Mouse (Mus musculus) left cerebral cortex, postnatal 4 days (tissue): Measurements from ENCODE around the gene Cpne9. TPM values are rescaled to one million over a fixed set of nuclear protein-coding genes. Genes with fewer than 3 reads are reported as not detected.
"Not testable (repeated sequence)": the region's sequence is repeated elsewhere in the genome, so short reads cannot be mapped to it uniquely, and the experiment has no call there.

Experiments
- DNase-seq: peaks from one replicate; pipeline ENCODE4 v3.0.0-alpha.2; 2022
- intact Hi-C: fragments of 180-260 bp; cut with DNase I; formaldehyde crosslinking; loops from one replicate; pipeline ENCODE4 v1.15.1; 2025
- total RNA-seq, 2 experiments: library from RNA; stranded (reverse); gene quantifications; 2 replicates each; pipeline ENCODE4 v1.2.3; 2021

The Cpne9 gene
- total RNA-seq, 2 experiments from 2014 or later: 7.3 to 8.3 TPM

- DNase-seq: no peak
Observed at GRCm38 (mm10) chr6:113287236-113287635, 5.1 kb downstream of the Cpne9 start.

GRCm38 (mm10) chr6:113289346-113289745, 7.2 kb downstream of the Cpne9 start:
- DNase-seq: no peak
- intact Hi-C loops: no loop called here

More at GRCm38 (mm10) chr6:113287236-113287635, 5.1 kb downstream of the Cpne9 start:
- intact Hi-C loops: no loop called here

GRCm38 (mm10) chr6:113290346-113290745, 8.2 kb downstream of the Cpne9 start:
- intact Hi-C loops: no loop called here
- no peak for DNase-seq

- no peak for DNase-seq
- intact Hi-C loops: no loop called here
Observed at GRCm38 (mm10) chr6:113292938-113293337, 10.8 kb downstream of the Cpne9 start.

GRCm38 (mm10) chr6:113296046-113296445, 13.9 kb downstream of the Cpne9 start:
- DNase-seq: no peak
- intact Hi-C loops: no loop called here

GRCm38 (mm10) chr6:113296639-113297038, 14.5 kb downstream of the Cpne9 start:
- intact Hi-C loops: no loop called here

GRCm38 (mm10) chr6:113301350-113301749, 19.2 kb downstream of the Cpne9 start:
- intact Hi-C loops: no loop called here
- DNase-seq: no peak

More at GRCm38 (mm10) chr6:113296639-113297038, 14.5 kb downstream of the Cpne9 start:
- no peak for DNase-seq

- no peak for DNase-seq
- intact Hi-C loops: no loop called here
Observed at GRCm38 (mm10) chr6:113302258-113302657, 20.2 kb downstream of the Cpne9 start.

GRCm38 (mm10) chr6:113306322-113306985, 24.3 kb downstream of the Cpne9 start:
- intact Hi-C loops: no loop called here
- peak; percentile 99 for DNase-seq

- intact Hi-C loops: no loop called here
- DNase-seq: no peak
Observed at GRCm38 (mm10) chr6:113306986-113307349, 24.9 kb downstream of the Cpne9 start, which contains the start of gene Brpf1. TSS of gene Brpf1 (plus strand) at chr6:113307137.

- intact Hi-C loops: no loop called here
- peak; percentile 50 for DNase-seq
Observed at GRCm38 (mm10) chr6:113307481-113308121, 25.5 kb downstream of the Cpne9 start.

GRCm38 (mm10) chr6:113308141-113308540, 26.0 kb downstream of the Cpne9 start:
- DNase-seq: peak; percentile 91

GRCm38 (mm10) chr6:113315972-113316371, 33.9 kb downstream of the Cpne9 start:
- DNase-seq: no peak
- intact Hi-C loops: loop anchor here (10.0 kb wide), 1 partner anchor 201 kb away; no protein-coding TSS in a partner anchor

More at GRCm38 (mm10) chr6:113308141-113308540, 26.0 kb downstream of the Cpne9 start:
- intact Hi-C loops: no loop called here

- peak; percentile 98 for DNase-seq
- intact Hi-C loops: no loop called here
Observed at GRCm38 (mm10) chr6:113326533-113327315, 44.6 kb downstream of the Cpne9 start, which contains the start of gene Ogg1. TSS of gene Ogg1 (plus strand) at chr6:113326972.

- no peak for DNase-seq
- intact Hi-C loops: no loop called here
Observed at GRCm38 (mm10) chr6:113329396-113329795, 47.3 kb downstream of the Cpne9 start.

GRCm38 (mm10) chr6:113330547-113330946, 48.4 kb downstream of the Cpne9 start:
- intact Hi-C loops: no loop called here
- no peak for DNase-seq

GRCm38 (mm10) chr6:113331721-113332120, 49.6 kb downstream of the Cpne9 start:
- intact Hi-C loops: no loop called here
- no peak for DNase-seq

GRCm38 (mm10) chr6:113332734-113333133, 50.6 kb downstream of the Cpne9 start:
- intact Hi-C loops, DNase-seq: not testable (repeated sequence)

- intact Hi-C loops: no loop called here
- DNase-seq: peak; percentile 73
Observed at GRCm38 (mm10) chr6:113333137-113333950, 51.2 kb downstream of the Cpne9 start.

GRCm38 (mm10) chr6:113334216-113334615, 52.1 kb downstream of the Cpne9 start:
- intact Hi-C loops: no loop called here

More at GRCm38 (mm10) chr6:113334216-113334615, 52.1 kb downstream of the Cpne9 start:
- no peak for DNase-seq
